Mouse (Mus musculus) cortical plate, adult 2 months (tissue): ENCODE measurements around the gene Etv6.

Source experiments
- CTCF ChIP-seq: fragments of 200-500 bp; IDR thresholded peaks from 2 replicates; pipeline ENCODE4 v1.5.1; 2011; ENCODE audit warnings: mild to moderate bottlenecking, control low read depth, low read length; ENCODE audit not compliant: insufficient read depth; ENCODE audit errors: extremely low read depth
- POLR2A ChIP-seq: fragments of 200-500 bp; IDR thresholded peaks from 2 replicates; pipeline ENCODE4 v1.6.1; 2011; ENCODE audit warnings: mild to moderate bottlenecking, low read length, control low read depth; ENCODE audit not compliant: insufficient read depth; ENCODE audit errors: extremely low read depth

GRCm38 (mm10) chr6:134240988-134241387, 205.5 kb downstream of the Etv6 start:
- TF ChIP-seq POLR2A, result no peak
- TF ChIP-seq CTCF, result no peak
